Mouse (Mus musculus) heart, adult 2 months (tissue): ENCODE results near the gene Apba1.

ENCODE experiments used
- CTCF ChIP-seq: fragments of 200-600 bp; IDR thresholded peaks from 2 replicates; pipeline ENCODE4 v1.8.1; 2022; ENCODE audit warnings: antibody characterized with exemption, mild to moderate bottlenecking, moderate library complexity
- POLR2A ChIP-seq: fragments of 200-500 bp; IDR thresholded peaks from 2 replicates; pipeline ENCODE4 v1.6.1; 2011; ENCODE audit warnings: mild to moderate bottlenecking, low read depth, low read length, control low read depth; ENCODE audit not compliant: insufficient read depth

- TF ChIP-seq POLR2A (no peak), CTCF (no peak)
Observed at GRCm38 (mm10) chr19:23924791-23925190, 166.1 kb downstream of the Apba1 start.
